Mouse (Mus musculus) layer of hippocampus, adult 2 months (tissue): ENCODE measurements around the gene Zc3hav1l. TPM values are rescaled to one million over a fixed set of nuclear protein-coding genes. Genes with fewer than 3 reads are reported as not detected.

ENCODE experiments used
- DNase-seq, 2 experiments: peaks; one replicate each; pipeline ENCODE4 v3.0.0; 2022; ENCODE audit warnings: low spot score in 2 of 2
- H3K27ac ChIP-seq: fragments of 200-600 bp; 2 replicates; pipeline ENCODE4 v1.8.1; 2022
- H3K4me3 ChIP-seq: fragments of 200-600 bp; 2 replicates; pipeline ENCODE4 v1.8.1; 2022; ENCODE audit warnings: mild to moderate bottlenecking
- CTCF ChIP-seq: fragments of 200-600 bp; conservative IDR thresholded peaks from 2 replicates; pipeline ENCODE4 v1.8.1; 2022; ENCODE audit warnings: antibody characterized with exemption, mild to moderate bottlenecking, moderate library complexity
- total RNA-seq, 2 experiments: library from RNA; stranded (reverse); gene quantifications; 2 replicates each; pipeline ENCODE4 v1.2.3; 2021

Gene Zc3hav1l
- total RNA-seq, 2 experiments from 2014 or later, result 4.5 TPM

DNA sequence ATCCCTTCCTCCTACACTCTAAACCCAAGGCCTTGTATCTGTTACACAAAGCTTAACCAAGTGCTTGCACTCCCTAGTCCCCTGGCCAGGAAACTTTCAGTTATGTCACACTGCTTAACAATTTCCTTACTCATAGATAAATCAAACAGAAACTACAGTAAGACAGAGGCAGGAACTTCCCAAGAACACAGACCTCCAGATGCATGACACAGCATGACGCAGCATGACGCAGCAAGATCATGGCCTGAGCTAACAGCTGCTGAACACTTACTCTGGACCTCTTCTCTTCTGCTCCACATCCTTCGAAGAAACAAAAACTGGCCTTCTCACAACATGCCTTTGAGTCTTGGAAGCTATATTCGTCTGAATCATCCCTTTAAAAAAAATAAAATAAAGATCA lies 17.0 kb upstream of the Zc3hav1l start:
- Histone ChIP-seq H3K4me3 (no peak overlapping the region), H3K27ac (no peak overlapping the region)
- TF ChIP-seq CTCF, result no peak
- DNase-seq, result no peak

GRCm38 (mm10) chr6:38309741-38310140 lies 10.7 kb upstream of the Zc3hav1l start:
- DNase-seq, result no peak
- Histone ChIP-seq H3K4me3 (no peak overlapping the region), H3K27ac (no peak overlapping the region)
- TF ChIP-seq CTCF, result no peak

DNA sequence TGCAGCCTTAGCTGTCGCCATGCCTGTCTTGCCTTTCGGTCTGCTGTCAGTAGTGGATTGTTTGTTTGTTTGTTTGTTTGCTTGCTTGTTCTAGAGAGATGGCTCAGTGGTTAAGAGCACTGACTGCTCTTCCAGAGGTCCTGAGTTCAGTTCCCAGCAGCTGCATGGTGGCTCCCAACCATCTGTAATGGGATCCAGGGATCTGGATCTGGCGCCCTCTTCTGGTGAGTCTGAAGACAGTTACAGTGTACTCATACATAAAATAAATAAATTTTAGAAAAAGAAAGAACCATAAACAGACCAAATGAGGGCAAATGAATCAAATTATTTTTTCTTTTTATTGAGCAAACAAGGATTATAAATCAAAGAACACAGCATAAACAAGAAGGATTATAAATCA lies 5.9 kb upstream of the Zc3hav1l start:
- TF ChIP-seq CTCF, result peak; percentile 64

GRCm38 (mm10) chr6:38298246-38298635 lies 818 bp downstream of the Zc3hav1l start:
- DNase-seq, result no peak
- Histone ChIP-seq H3K4me3 (peak overlapping the region; percentile 67), H3K27ac (no peak overlapping the region; the same call in 1 of the 2 replicates)
- TF ChIP-seq CTCF, result no peak

More for the DNA sequence above, 5.9 kb upstream of the Zc3hav1l start:
- H3K4me3 ChIP-seq, result no peak overlapping the region
- H3K27ac ChIP-seq, result no peak overlapping the region
- no peak for DNase-seq

GRCm38 (mm10) chr6:38297580-38298245 lies 1.3 kb downstream of the Zc3hav1l start:
- TF ChIP-seq CTCF, result no peak
- Histone ChIP-seq H3K27ac (no peak overlapping the region), H3K4me3 (peak overlapping the region; percentile 67; the same call in 1 of the 2 replicates)
- DNase-seq, result no peak

DNA sequence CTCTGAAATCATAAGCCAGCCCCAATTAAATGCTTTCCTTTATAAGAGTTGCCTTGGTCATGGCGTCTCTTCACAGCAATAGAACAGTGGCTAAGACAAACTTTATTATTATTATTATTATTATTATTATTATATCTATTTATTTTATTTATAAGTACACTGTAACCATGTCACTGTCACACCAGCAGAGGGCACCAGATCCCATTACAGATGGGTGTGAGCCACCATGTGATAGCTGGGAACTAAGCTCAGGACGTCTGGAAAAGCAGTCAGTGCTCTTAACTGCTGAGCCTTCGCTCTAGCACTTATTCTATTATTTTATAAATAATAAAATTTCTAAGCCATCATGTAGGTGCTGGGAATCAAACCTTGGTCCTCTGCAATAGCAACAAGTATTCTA lies 5.4 kb downstream of the Zc3hav1l start:
- no peak overlapping the region for H3K4me3 ChIP-seq
- no peak overlapping the region for H3K27ac ChIP-seq
- DNase-seq, result no peak
- peak; percentile 60 for TF ChIP-seq CTCF

DNA sequence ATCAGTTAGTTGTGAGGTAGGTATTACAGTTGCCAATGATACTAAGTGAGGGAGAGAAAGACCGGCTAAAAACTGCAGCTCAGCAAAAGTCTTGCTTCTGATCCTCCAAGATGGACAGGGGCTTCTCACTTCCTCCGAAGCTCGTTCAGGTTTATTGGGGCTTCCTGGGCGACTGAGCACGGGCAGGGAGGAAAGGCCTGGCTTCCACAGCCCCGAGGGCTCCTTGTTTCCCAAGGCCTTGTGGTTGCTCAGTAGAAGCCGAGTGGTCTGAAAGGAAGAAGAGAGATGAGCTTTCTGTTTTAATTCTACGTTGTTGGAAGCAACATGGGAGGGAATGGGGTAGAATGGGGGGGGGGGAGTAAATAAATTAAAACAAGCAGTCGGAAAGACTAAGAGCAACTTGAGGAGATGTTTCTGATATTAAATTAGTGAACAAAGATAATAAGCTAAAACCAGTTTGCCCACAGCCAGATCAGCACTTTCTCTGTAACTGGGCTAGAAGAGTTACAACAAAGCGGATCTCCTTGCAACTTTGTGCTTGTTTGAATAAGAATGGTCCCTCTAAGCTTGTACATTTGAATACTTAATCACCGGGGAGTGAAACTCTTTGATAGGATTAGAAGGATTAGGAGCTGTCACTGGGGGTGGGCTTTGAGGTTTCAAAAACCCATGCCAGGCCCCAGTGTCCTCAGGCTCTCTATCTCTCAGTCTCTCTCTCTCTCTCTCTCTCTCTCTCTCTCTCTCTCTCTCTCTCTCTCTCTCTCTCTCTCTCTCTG lies 6.0 kb downstream of the Zc3hav1l start:
- Histone ChIP-seq H3K4me3 (no peak overlapping the region), H3K27ac (no peak overlapping the region)
- no peak for TF ChIP-seq CTCF
- no peak for DNase-seq

- H3K4me3 ChIP-seq, result no peak overlapping the region
- no peak for TF ChIP-seq CTCF
- H3K27ac ChIP-seq, result no peak overlapping the region
- DNase-seq, result no peak
Measured at GRCm38 (mm10) chr6:38284422-38284821, 14.6 kb downstream of the Zc3hav1l start.

DNA sequence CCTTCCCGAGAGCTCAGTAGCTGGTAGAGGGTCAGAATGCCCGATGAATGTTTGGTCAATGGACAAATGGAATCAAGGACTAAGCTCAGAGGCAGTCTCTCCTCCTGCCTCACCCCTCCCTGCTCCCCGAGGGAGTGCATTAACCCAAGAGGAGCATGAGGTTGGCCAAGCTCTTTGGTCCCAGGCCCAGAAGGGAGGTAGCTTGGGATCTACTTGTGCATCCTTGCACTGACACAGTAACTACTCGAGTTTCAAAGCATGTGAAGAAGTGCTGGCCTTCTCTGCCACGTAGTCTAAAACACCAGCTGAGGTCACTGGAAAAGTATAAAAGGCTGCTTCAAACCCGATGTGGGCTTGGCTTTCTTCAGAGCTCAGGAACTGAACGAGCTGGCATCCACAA lies 34.6 kb downstream of the Zc3hav1l start:
- Histone ChIP-seq H3K27ac (no peak overlapping the region), H3K4me3 (no peak overlapping the region)
- TF ChIP-seq CTCF, result no peak
- DNase-seq, result peak in 1 of 2 experiments; percentile 2

DNA sequence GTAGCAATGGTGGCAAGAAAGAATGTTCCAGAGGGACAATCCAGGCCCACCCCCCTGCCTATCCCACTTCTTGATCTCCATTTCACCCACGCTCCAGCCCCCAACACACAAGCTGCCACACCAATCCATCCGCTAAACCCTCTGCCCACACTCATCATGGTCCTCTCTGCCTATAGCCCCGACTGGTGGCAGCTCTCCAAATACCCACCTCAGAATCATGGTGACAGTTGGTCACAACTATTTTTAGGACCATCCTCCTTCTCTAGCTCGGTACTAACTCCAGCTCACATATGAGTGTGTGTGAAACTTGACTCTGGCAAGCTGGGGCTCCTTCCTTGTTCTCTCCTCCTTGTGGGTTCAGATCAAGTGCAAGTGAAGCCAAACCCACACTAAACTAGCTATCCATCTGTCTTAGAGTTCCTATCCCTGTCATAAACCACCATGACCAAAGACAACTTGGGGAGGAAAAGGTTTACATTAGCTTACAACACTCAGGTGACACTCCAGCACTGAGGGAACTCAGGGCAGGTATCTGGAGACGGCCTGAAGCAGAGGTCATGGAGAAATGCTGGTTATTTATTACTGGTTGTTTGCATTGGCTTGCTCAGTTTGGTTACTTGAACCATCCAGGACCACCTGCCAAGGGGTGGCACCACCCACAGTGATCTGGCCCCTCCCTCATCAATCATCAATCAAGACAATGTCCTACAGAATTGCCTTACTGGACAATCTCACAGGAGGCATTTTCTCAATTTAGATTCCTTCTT lies 35.5 kb downstream of the Zc3hav1l start:
- DNase-seq, result peak; percentile 58 to 61
- no peak for TF ChIP-seq CTCF
- no peak overlapping the region for H3K4me3 ChIP-seq
- H3K27ac ChIP-seq, result peak overlapping the region; percentile 5; the same call in 1 of the 2 replicates

- DNase-seq, result no peak
- Histone ChIP-seq H3K27ac (no peak overlapping the region), H3K4me3 (no peak overlapping the region)
- peak; percentile 16; the same call in 1 of the 2 replicates for TF ChIP-seq CTCF
Measured at GRCm38 (mm10) chr6:38261877-38262276, 37.2 kb downstream of the Zc3hav1l start.

DNA sequence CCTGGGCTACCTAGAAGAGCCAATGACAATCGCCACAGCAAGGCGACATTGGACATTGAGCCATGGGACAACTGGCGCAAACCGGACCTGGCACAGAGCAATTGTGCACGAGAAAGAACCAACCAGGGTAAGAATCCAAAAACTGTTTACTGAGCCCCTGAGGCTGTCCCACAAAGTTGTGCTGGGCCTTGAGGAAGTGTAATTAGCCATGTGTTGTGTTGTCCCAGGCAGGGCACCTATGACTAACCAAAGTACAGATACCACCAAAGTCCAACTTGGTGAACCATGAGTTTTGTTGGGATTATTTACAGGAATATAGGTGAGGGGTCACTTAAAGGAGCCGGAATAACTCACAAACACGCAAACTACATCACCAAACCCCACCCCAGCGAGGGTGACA lies 41.6 kb downstream of the Zc3hav1l start:
- no peak for TF ChIP-seq CTCF
- no peak overlapping the region for H3K27ac ChIP-seq
- DNase-seq, result no peak
- no peak overlapping the region for H3K4me3 ChIP-seq

GRCm38 (mm10) chr6:38256793-38257192 lies 42.3 kb downstream of the Zc3hav1l start:
- no peak for DNase-seq
- Histone ChIP-seq H3K4me3 (no peak overlapping the region), H3K27ac (no peak overlapping the region)
- no peak for TF ChIP-seq CTCF

DNA sequence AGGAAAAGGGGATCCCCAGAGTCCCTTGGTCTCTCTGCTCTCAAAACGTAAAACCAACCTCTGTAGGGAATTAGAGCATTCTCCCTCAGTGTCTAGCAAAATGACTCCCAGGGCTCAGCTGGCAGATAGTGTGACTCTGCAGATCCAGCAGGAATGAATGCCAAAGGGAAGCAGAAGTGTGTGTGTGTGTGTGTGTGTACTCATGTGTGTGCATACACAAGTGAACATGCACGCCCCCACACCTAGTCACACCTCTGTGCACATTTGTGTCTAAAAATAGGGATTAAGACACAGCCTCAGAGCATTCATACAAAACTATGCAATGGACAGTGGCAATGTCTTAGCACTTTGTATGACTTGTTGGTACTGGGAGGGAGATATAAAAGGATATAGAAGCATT lies 43.3 kb downstream of the Zc3hav1l start:
- no peak overlapping the region for H3K27ac ChIP-seq

More for the DNA sequence above, 43.3 kb downstream of the Zc3hav1l start:
- H3K4me3 ChIP-seq, result no peak overlapping the region
- DNase-seq, result no peak
- no peak for TF ChIP-seq CTCF
